Mouse (Mus musculus): Measurements from ENCODE around the gene Tmem255b. TPM values are rescaled to one million over a fixed set of nuclear protein-coding genes. Genes with fewer than 3 reads are reported as not detected.

Tmem255b gene
- total RNA-seq, 2 experiments from 2014 or later = 3.9 to 4.6 TPM

Other genes with a start within 250 kb of the Tmem255b start
- 1 to 10 TPM; 7.8 to 8.9 TPM for gene Grtp1, start 234.6 kb upstream of the Tmem255b start, total RNA-seq (2021)
- 1 to 10 TPM; 1.8 to 1.9 TPM for gene Adprhl1, start 181.0 kb upstream of the Tmem255b start, total RNA-seq (2021)
- gene Dcun1d2, start 147.1 kb upstream of the Tmem255b start, total RNA-seq (2021) = 10 to 100 TPM; 27.6 to 31.2 TPM
- gene Tmco3, start 147.0 kb upstream of the Tmem255b start, total RNA-seq (2021) = 10 to 100 TPM; 38.4 to 42.9 TPM
- 10 to 100 TPM; 82.6 to 88.1 TPM for gene Tfdp1, start 96.4 kb upstream of the Tmem255b start, total RNA-seq (2021)
- gene Atp4b, start 38.4 kb upstream of the Tmem255b start, total RNA-seq (2021) = not detected
- not detected for gene Grk1, start 30.1 kb upstream of the Tmem255b start, total RNA-seq (2021)
- gene Gas6, start 59.3 kb downstream of the Tmem255b start, total RNA-seq (2021) = 10 to 100 TPM; 81.2 to 85.8 TPM
- gene 1700029H14Rik, start 127.3 kb downstream of the Tmem255b start, total RNA-seq (2021) = not detected
- gene Rasa3, start 242.4 kb downstream of the Tmem255b start, total RNA-seq (2021) = 10 to 100 TPM; 46.4 to 49.1 TPM